Mouse (Mus musculus): ENCODE measurements around the gene Gm10974. TPM values are rescaled to one million over a fixed set of nuclear protein-coding genes. Genes with fewer than 3 reads are reported as not detected.

Gene Gm10974
- polyA plus RNA-seq, 1 experiment: not detected

DNA sequence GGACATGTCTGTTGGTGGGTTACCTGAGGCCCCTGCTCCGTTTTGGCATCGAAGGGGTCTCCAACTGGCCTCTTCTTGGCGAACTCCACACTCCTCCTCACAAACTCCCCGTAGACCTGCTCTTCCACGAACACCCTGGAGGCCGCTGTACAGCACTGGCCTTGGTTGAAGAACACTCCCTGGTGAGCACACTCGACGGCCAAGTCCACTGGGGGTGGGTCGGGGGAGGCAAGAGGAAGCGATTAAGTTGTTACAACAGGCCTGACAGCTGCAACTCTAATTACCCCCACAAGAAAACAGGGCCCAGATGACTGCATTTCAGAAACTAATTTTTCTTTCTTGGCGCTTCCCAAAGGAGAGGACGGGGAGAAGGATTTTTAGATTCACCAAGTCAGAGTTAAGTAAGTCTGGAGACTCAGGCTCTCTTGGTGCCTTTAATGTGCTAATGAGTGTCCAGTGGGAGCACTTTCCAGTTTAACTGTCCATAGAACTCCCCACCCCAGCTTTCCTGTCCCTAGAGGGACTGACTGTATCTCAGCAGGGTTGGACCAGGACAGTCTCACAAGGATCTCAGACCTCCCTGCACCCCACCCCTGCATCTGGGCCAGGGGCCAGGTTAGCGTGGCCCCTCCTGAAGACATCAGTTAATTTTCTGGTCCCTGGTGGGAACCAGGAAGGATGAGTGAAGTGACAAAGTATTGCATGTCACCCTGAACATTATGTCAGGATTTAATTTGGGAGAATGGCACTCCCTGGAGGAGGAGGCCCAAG is 40.4 kb downstream of the Gm10974 start:
- no peak for DNase-seq (ENCODE audit: low spot score)

DNA sequence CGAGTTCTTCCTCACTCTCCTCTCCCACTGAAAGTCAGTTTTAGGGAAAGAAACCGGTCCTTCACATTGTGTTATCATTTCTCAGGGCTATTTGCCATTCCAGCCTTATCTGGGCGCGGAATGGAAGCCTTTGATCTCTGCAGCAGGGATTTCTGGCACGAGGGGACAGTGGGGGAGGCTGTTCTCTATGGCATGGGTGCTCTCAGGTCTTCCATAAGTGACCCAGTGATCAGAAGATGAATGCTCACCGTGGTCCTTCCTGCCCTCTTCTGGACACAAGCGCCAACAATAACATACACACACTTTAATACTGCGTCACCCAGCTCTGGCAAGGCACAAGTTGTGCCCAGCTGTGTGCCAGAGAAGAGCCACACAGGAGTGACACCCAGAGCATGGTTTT is 41.3 kb downstream of the Gm10974 start:
- no peak for DNase-seq (ENCODE audit: low spot score)

DNA sequence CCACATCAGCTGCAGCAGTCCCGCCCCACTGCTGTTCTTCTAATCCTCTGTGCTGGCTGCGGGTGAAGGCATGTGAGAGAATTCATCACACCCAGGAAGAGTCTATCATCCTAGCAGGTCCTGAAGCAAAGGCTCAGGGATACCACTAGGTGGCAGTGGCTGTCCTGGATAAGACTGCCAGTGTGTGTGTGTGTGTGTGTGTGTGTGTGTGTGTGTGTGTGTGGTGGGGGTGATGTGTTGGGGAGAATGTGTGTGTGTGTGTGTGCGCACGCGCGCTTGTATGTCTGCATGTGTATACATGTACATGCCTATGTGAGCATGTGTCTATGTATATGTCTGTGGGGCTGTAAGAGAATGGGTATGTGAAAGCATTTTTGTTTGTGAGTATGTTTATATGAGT is 43.7 kb downstream of the Gm10974 start:
- no peak for DNase-seq (ENCODE audit: low spot score)

DNA sequence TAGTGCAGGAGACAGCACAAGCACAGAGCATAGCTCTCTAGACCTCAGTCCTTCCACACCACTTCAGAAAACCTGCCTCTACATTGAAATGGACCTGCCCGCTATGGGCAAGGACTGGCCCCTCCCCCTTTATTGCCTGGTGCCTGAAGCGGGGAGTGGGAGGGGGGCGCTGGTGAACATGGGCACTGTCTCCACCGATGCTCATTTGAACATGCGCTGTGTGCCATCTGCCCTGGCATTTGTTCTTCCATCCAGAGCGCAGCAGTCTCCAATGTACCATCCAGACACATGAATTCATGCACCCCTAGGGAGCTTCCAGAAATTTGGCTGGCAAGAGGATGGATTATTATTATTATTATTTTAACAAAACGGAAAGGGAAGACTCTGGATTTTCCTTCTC is 47.4 kb downstream of the Gm10974 start:
- no peak for DNase-seq (ENCODE audit: low spot score)

DNA sequence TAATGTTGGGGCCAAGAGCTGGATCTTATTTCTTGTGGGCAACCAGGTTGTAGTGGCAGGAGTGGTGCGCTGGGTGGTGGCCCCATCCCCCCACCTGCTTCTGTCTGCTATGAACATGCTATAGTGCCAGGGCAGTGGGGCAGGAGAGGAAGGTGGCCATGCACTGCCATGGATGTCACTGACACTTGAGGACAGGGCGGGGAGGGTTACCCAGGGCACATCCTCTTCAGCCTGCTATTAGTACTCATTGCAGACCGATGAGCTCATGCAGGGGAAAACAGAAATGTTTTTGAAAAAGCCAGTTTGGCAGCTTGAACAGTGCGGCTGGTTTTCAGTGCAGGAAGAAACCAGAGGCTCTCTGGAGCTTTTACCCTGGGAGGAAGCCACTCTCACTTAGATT is 51.1 kb downstream of the Gm10974 start:
- DNase-seq (ENCODE audit: low spot score): no peak

DNA sequence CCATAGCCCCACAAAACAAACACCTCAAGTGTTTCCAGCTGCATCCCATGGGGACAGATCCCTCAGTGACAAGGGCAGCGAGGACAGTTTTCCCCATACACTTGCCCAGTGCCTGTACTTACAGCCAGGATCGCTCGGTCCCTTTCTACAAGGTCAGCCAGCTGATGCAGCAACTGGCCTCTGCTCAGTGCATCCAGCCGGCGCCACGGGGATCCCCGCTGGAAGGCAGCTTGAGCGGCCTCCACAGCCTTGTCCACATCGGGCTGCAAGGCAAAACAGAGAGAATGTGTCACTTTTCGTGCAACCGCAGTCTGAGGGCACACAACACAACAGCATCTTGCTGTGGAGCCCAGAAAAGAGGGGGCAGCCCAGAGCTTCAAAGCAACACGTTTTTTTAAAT is 53.3 kb downstream of the Gm10974 start:
- no peak for DNase-seq (ENCODE audit: low spot score)

DNA sequence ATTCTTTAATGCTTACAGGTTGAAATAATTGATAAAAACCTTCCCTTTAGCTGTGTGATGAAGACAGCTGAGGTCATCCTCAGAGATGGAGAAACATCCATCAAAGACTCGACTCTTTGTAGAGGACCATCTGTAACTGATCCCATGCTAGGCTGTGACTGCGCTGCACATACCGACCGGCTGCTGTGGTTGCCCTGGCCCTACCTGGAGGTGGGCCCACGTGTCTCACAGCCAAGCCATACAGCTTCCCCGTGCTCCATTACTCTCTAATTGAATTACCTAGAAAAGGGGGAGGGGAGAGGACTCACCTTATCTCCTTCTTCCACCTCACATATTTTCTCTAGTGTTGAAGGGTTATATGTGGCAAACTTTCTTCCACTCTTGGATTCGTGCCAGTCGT is 56.2 kb downstream of the Gm10974 start:
- DNase-seq (ENCODE audit: low spot score): no peak

DNA sequence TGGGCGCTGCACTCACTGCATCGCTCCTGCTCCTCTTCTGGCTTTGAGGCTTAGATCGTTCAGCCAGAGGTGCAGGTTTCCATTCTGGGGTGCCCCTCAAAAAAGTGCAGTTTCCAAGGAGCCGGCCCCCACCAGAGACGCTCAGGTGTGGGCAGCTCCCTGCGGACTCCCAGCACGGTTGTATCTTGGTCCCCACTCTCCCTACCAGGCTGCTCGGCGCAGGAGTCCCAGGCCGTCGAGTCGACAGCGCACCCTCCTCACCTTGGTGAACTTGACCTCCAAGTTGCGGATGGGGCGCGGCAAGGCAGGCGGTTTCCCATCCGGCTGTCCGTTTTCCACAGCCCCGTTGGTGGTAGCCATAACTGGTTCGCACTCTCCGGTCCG is 61.3 kb downstream of the Gm10974 start:
- DNase-seq (ENCODE audit: low spot score): no peak

DNA sequence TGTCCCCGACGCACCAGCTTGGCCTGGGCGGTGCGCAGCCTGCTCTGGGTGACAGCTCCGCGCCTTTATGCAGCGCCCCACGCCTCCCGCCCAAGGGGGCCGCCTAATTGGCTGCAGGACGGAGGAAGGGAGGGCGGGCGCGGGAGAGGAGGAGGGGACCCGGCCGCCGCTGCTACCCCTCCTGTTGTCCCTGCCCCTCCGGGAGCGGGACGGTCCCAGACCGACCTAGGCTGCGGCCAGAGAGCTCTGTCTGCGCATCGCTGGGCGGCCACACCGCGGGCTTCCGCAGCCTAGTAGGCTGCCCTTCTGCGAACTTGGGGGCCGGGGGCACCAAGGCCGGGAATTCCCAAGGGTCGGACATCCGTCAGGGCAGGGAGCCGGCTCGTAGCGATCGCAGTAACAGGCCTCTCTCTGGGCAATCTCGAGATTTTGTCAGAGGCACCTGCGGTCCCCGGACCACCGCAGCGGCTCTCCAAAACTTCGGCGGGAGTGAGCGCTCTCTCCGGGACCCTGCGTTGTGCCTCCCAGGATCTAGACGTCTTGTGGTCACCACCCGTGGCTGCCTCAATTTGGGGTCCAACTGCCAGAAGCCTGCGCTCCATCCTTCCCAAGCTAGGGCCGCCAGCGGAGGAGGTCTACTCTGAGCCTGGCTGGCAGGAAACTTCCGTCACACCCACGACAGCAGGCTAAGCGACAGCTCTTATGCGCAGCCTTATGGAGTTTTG is 61.9 kb downstream of the Gm10974 start, which contains the start of gene Aldh1a3:
Gene Aldh1a3, minus strand, starts transcription at position 81 of the 725 bp plus-strand sequence.
- DNase-seq (ENCODE audit: low spot score): no peak

DNA sequence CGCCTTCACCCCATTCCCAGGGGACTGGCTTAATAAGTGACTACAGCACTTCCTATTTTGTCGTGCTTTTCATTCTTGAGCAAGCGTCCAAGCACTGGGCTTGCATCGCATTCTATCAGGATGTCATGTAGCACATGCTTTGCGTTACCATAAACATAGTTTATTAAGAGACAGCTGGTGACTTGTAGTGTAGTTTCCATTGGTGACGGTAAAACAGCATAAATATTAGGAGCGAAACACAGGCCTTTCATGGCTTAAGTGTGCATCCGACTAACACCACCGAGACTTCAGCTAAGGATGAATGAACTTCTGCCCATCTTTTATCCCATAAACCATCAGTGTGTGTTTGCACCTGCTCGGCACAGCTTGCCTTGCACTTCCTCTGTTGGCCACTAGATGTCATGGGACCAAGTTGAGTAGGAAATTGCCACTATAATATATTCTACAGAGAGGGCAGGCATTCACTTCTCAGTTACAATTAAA is 68.8 kb downstream of the Gm10974 start:
- DNase-seq (ENCODE audit: low spot score): no peak

Other genes starting within 250 kb of the Gm10974 start
- gene Lrrk1, start 22.4 kb downstream of the Gm10974 start, polyA plus RNA-seq (2012; rRNA removed): 39.4 and 43.6 TPM in 2 replicates
- gene Aldh1a3, start 61.6 kb downstream of the Gm10974 start, polyA plus RNA-seq (2012; rRNA removed): 16.1 and 17.5 TPM in 2 replicates